ENCODE assay signal across 24 mouse cellular contexts in the genomic region with DNA sequence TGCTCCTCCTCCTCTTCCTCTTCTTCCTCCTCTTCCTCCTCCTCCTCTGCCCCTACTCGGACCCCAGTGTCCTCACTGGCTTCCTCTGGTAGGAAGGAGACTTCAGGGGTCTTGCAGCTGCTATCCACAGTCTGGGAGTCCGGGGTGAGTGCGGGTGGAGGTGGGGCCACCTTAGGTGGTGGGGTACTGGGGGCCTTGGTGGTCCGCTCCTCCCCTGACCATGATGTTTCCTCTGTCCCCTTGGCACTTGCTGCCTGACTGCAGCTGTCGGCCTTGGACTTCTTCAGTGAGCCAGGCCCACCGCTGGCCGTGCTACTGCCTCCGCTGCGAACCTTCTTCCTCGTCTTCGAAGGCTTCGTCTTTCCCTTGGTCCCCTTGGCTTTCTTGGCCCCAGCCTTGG.
"Had no signal": no experiment of that assay in that cellular context is flagged by ENCODE, and none has a peak within 500 bp of the region (broad histone marks: within the 10 kb centered on the region; RNA-seq: fewer than 3 reads in every experiment).

No protein-coding gene starts in this region.

- DNase-seq: cerebellum, adult 2 months; cerebellum, adult 8-10 months; cerebellum, adult 9-10 months; cerebellum, postnatal 14 days; cerebellum, postnatal 36 days; embryo, embryonic 11 days; forebrain, postnatal 0 days; gastrocnemius, adult 2 months; gastrocnemius, postnatal 10 days; gastrocnemius, postnatal 14 days; gastrocnemius, postnatal 25 days; gastrocnemius, postnatal 36 days; heart, adult 18-20 months; heart, adult 2 months had no signal

- H3K9me3 ChIP-seq: embryonic facial prominence, embryonic 12.5 days; embryonic facial prominence, embryonic 13.5 days; embryonic facial prominence, embryonic 15.5 days; forebrain, embryonic 10.5 days; forebrain, embryonic 12.5 days; forebrain, embryonic 13.5 days; forebrain, embryonic 15.5 days had no signal

- ATAC-seq: forebrain, embryonic 13.5 days; forebrain, embryonic 14.5 days; forebrain, embryonic 15.5 days; forebrain, embryonic 16.5 days; forebrain, postnatal 0 days had no signal

- H3K27ac ChIP-seq: embryonic facial prominence, embryonic 12.5 days; embryonic facial prominence, embryonic 15.5 days; forebrain, embryonic 10.5 days; forebrain, embryonic 12.5 days; forebrain, embryonic 13.5 days; forebrain, embryonic 15.5 days; gastrocnemius, adult 2 months; heart, adult 2 months had no signal

- H3K4me1 ChIP-seq: embryonic facial prominence, embryonic 12.5 days; embryonic facial prominence, embryonic 13.5 days; forebrain, embryonic 12.5 days; forebrain, embryonic 13.5 days; forebrain, embryonic 15.5 days had no signal

- H3K27me3 ChIP-seq: embryonic facial prominence, embryonic 12.5 days; embryonic facial prominence, embryonic 13.5 days; embryonic facial prominence, embryonic 15.5 days; forebrain, embryonic 12.5 days; forebrain, embryonic 13.5 days; forebrain, embryonic 15.5 days had no signal

- H3K4me3 ChIP-seq: embryonic facial prominence, embryonic 12.5 days; embryonic facial prominence, embryonic 13.5 days; embryonic facial prominence, embryonic 15.5 days; erythroblast, embryonic 14.5 days; forebrain, embryonic 10.5 days; forebrain, embryonic 12.5 days; forebrain, embryonic 13.5 days; forebrain, embryonic 15.5 days; gastrocnemius, adult 2 months; heart, adult 2 months had no signal

- H3K4me2 ChIP-seq: embryonic facial prominence, embryonic 12.5 days; embryonic facial prominence, embryonic 13.5 days; embryonic facial prominence, embryonic 15.5 days; forebrain, embryonic 12.5 days; forebrain, embryonic 13.5 days; forebrain, embryonic 15.5 days had no signal

- H3K9ac ChIP-seq: embryonic facial prominence, embryonic 12.5 days; embryonic facial prominence, embryonic 13.5 days; embryonic facial prominence, embryonic 15.5 days; forebrain, embryonic 12.5 days; forebrain, embryonic 13.5 days; forebrain, embryonic 15.5 days; forebrain, postnatal 0 days had no signal
